17 mouse cellular contexts compared by ENCODE assay signal in genomic region chr1:86300093-86300492, GRCm38 (mm10). TPM values are rescaled to one million over a fixed set of nuclear protein-coding genes. Genes with fewer than 3 reads are reported as not detected.
DNase-seq lines count a peak whose midpoint lies in the region.
"Had no signal": no experiment of that assay in that cellular context is flagged by ENCODE, and none has a peak within 500 bp of the region (broad histone marks: within the 10 kb centered on the region; RNA-seq: fewer than 3 reads in every experiment).

No protein-coding gene starts in this region.

- peak; percentile 38 for DNase-seq in retina, embryonic 14.5 days (ENCODE audit: low spot score)
- DNase-seq in retina, postnatal 1 day: no peak
- DNase-seq in R1 (ENCODE audit: low read depth, low spot score): peak; percentile 86
- DNase-seq in hindlimb bud, embryonic 11.5 days (ENCODE audit: extremely low spot score, low read depth, low spot score): peak; percentile 54
- no peak for DNase-seq in adrenal gland, postnatal 10 days
- DNase-seq in right cerebral cortex, postnatal 10 days (ENCODE audit: low spot score in 2 of 2): no peak
- no peak for DNase-seq in urinary bladder, postnatal 36 days (ENCODE audit: low spot score in 2 of 2)
- DNase-seq: cerebellum, adult 2 months; cerebellum, postnatal 36 days; heart, adult 11 months; kidney, adult 18-20 months; layer of hippocampus, postnatal 36 days; liver, postnatal 0 days; lung, postnatal 10 days; midbrain, embryonic 14.5 days had no signal

RNA-seq across cellular contexts. Expression of gene B3gnt7, which starts 2.5 kb away (rescaled TPM):
- total RNA-seq in adrenal gland, postnatal 10 days (2021): under 1 TPM; 0.36 to 0.55 TPM
- total RNA-seq: gastrocnemius, adult 8-10 months; liver, adult 2 months had no signal

RNA-seq across cellular contexts. Expression of gene Ncl, which starts 59.1 kb away (rescaled TPM):
- total RNA-seq in adrenal gland, postnatal 10 days (2021): 100 to 1,000 TPM; 242 to 251 TPM

Comparison
In these comparisons a context has a peak if more than half of its experiments do, and no peak if none do; other contexts are left out.
1. DNase-seq: peak in retina, embryonic 14.5 days (single experiment), R1 (single experiment) and hindlimb bud, embryonic 11.5 days (single experiment); none in retina, postnatal 1 day (single experiment), adrenal gland, postnatal 10 days (single experiment), right cerebral cortex, postnatal 10 days (0 of 2) and urinary bladder, postnatal 36 days (0 of 2).